Mouse (Mus musculus) stomach, postnatal 0 days (tissue): Measurements from ENCODE around the gene Acsm2. TPM values are rescaled to one million over a fixed set of nuclear protein-coding genes. Genes with fewer than 3 reads are reported as not detected.

Experiments
- ATAC-seq: fragments of 200-750 bp; cut with Nextera tagmentation; 2 replicates; pipeline ENCODE4 v1.8.0; 2017; ENCODE audit not compliant: low FRiP score, low TSS enrichment
- DNase-seq: peaks from one replicate; pipeline ENCODE4 v3.0.0-alpha.2; 2016; ENCODE audit warnings: low spot score
- H3K27ac ChIP-seq: fragments of 300-500 bp; sonication (generic); replicated peaks from 2 replicates; pipeline ENCODE4 v1.5.1; 2014; ENCODE audit warnings: mild to moderate bottlenecking, control low read depth
- H3K27me3 ChIP-seq: fragments of 300-500 bp; sonication (generic); 2 replicates; pipeline ENCODE4 v1.6.1; 2014; ENCODE audit warnings: low read length; ENCODE audit not compliant: control insufficient read depth, insufficient read depth
- H3K36me3 ChIP-seq: fragments of 300-500 bp; sonication (generic); 2 replicates; pipeline ENCODE4 v1.6.1; 2014; ENCODE audit warnings: low read length, mixed read lengths; ENCODE audit not compliant: control insufficient read depth, insufficient read depth
- H3K4me1 ChIP-seq: fragments of 300-500 bp; sonication (generic); replicated peaks from 2 replicates; pipeline ENCODE4 v1.6.1; 2014; ENCODE audit warnings: antibody characterized with exemption; ENCODE audit not compliant: control insufficient read depth, insufficient read depth
- H3K4me2 ChIP-seq: fragments of 300-500 bp; sonication (generic); replicated peaks from 2 replicates; pipeline ENCODE4 v1.6.1; 2014; ENCODE audit warnings: low read depth, mild to moderate bottlenecking, control low read depth, moderate library complexity
- H3K4me3 ChIP-seq: fragments of 300-500 bp; sonication (generic); 2 replicates; pipeline ENCODE4 v1.5.1; 2014; ENCODE audit warnings: low read depth, low read length, control low read depth
- H3K9ac ChIP-seq: fragments of 300-500 bp; sonication (generic); 2 replicates; pipeline ENCODE4 v1.6.1; 2014; ENCODE audit warnings: mild to moderate bottlenecking, low read length, control low read depth, mixed read lengths
- H3K9me3 ChIP-seq: fragments of 300-500 bp; sonication (generic); 2 replicates; pipeline ENCODE4 v1.6.1; 2016; ENCODE audit warnings: low read length; ENCODE audit not compliant: control insufficient read depth
- CTCF ChIP-seq: IDR thresholded peaks from 2 replicates; pipeline ENCODE4 v1.5.1; 2016; ENCODE audit warnings: antibody characterized with exemption, low read depth, mild to moderate bottlenecking, moderate library complexity
- EP300 ChIP-seq: optimal IDR thresholded peaks from 2 replicates; pipeline ENCODE3; 2016; ENCODE audit warnings: antibody characterized with exemption
- whole genome bisulfite sequencing: fragments of 180-500 bp; shearing (Covaris S2); extraction: QIAGEN DNeasy Blood & Tissue Kit; methylation state at CpG from one replicate; pipeline ENCODE4 v1.1.7; 2014; 5-methylcytosine and 5-hydroxymethylcytosine counted together
- polyA plus RNA-seq: library from polyadenylated mRNA; unstranded; fragments of >200 nt; fragmentation: Nextera tagmentation; extraction: Ambion mirVana; gene quantifications from 2 replicates; pipeline ENCODE4 v1.2.1, GENCODE M21; 2015

The Acsm2 gene
- polyA plus RNA-seq, 1 experiment from 2014 or later = not detected

DNA sequence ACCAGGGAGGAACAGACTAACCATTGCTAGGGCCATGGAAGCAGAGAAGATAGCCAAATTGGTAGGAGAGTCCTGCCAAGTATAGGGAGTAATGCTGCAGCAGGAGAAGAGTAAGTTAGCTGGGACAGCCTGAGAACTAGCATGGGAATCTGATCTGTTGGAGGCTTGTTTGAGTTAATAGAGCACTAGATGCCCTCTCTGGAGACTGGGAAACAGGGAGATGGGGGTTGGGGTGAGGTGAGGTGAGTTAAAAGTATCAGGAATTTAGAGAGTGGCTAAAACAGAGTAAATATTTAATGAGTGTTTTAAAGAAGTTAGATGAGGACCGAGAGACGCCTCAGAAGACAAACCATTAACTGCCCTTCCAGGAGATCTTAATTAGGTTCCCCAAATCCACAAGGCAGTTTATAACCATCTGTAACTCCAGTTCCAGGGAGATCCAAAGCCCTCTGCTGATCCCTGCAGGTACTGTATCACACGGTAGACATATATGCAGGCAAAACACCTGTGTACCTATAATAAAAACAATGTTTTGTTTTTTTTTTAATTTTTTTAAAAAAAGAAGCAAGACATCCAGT lies 40.5 kb downstream of the Acsm2 start:
- no peaks in the 10 kb centered on the region for H3K9me3 ChIP-seq
- WGBS = 49% methylated on average over 3 of the region's 3 CpGs
- H3K4me1 ChIP-seq = no peaks in the 10 kb centered on the region
- H3K27me3 ChIP-seq = no peaks in the 10 kb centered on the region; the same call in 1 of the 2 replicates
- no peaks in the 10 kb centered on the region for H3K36me3 ChIP-seq
- H3K4me2 ChIP-seq = no peak overlapping the region
- no peak for DNase-seq
- H3K27ac ChIP-seq = no peak overlapping the region
- ATAC-seq = no peak
- no peak overlapping the region for H3K9ac ChIP-seq
- no peak for TF ChIP-seq CTCF
- no peak for TF ChIP-seq EP300
- no peak overlapping the region for H3K4me3 ChIP-seq

GRCm38 (mm10) chr7:119595306-119595705 lies 41.2 kb downstream of the Acsm2 start:
- TF ChIP-seq CTCF (no peak), EP300 (no peak)
- Histone ChIP-seq H3K4me3 (no peak overlapping the region), H3K4me1 (no peaks in the 10 kb centered on the region), H3K9me3 (no peaks in the 10 kb centered on the region), H3K9ac (no peak overlapping the region), H3K36me3 (no peaks in the 10 kb centered on the region), H3K27me3 (no peaks in the 10 kb centered on the region; the same call in 1 of the 2 replicates), H3K4me2 (no peak overlapping the region), H3K27ac (no peak overlapping the region)
- DNase-seq (no peak), ATAC-seq (no peak)
- WGBS = 31% methylated on average over 1 of the region's 1 CpGs

DNA sequence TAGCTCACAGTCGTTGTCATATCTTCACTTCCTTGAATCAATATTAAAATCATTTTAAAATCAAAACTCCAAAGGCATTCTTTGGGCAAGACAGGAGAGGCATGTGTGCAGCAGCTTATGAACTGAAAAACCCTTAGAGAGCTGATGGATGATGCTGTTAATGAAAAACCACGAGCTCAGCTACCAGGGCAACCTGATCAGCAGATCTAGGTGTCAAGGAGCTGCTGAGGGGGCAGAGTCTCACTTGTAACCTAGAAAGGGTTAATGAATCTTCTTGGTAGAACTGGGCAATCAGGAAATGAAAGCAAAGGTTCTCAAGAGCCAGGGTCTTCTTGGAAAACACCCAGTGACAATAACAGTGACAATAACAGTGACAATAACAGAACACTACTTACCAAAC lies 42.4 kb downstream of the Acsm2 start:
- Histone ChIP-seq H3K4me3 (no peak overlapping the region), H3K4me2 (no peak overlapping the region), H3K4me1 (no peaks in the 10 kb centered on the region), H3K27ac (no peak overlapping the region), H3K9me3 (no peaks in the 10 kb centered on the region), H3K36me3 (no peaks in the 10 kb centered on the region), H3K27me3 (no peaks in the 10 kb centered on the region; the same call in 1 of the 2 replicates), H3K9ac (no peak overlapping the region)
- TF ChIP-seq EP300 (no peak), CTCF (no peak)
- ATAC-seq (no peak), DNase-seq (no peak)
- 51% methylated on average over 2 of the region's 2 CpGs for WGBS

DNA sequence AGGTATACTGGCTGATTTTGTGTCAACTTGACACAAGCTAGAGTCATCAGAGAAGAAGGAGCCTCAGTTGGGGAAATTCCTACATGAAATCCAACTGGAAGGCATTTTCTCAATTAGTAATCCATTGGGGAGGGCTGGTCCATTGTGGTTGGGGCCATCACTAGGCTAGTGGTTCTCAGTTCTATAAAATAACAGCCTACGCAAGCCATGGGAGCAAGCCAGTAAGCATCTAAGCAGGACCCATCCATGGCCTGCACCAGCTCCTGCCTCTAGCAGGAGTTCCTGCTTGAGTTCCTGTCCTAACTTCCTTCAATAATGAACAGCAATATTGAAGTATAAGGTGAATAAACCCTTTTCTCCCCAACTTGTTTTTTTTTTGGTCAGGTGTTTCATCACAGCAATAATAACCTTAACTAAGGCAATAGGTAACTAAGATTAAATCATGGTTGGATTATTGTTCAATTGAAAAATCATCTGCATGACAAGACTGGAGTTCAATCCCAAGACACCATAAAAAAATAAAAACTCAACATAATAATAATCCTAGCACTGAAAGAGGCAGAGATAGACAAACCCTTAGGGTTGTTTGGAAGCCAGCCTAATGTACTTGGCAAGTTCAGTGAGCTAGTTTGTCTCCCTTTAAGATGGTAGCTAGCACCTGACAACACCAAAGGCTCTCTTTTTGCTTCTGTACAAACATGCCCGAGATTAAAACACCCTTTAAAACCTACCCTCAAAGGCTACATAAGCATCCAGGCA lies 47.2 kb downstream of the Acsm2 start:
- Histone ChIP-seq H3K4me1 (no peaks in the 10 kb centered on the region), H3K9ac (no peak overlapping the region), H3K4me2 (no peak overlapping the region), H3K36me3 (no peaks in the 10 kb centered on the region), H3K4me3 (no peak overlapping the region), H3K27me3 (no peaks in the 10 kb centered on the region), H3K27ac (no peak overlapping the region), H3K9me3 (no peaks in the 10 kb centered on the region)
- ATAC-seq = no peak
- TF ChIP-seq CTCF (no peak), EP300 (no peak)
- 75% methylated on average over 2 of the region's 2 CpGs for WGBS
- DNase-seq = no peak

DNA sequence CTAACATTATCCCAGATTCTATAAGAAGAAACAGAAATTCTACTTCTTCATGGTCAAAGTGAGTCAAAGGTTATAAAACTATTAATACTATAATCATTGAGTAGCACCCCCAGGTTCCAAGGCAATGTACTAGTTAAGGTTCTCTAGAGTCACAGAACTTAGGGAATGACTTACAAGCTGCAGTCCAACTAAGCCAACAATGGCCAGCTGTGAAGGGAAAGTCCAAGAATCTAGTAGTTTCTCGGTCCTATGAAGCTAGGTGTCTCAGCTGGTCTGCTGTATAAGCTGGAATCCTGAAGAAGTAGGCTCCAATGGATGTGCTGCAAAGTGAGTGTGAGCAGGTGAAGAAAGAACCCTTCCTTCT lies 47.8 kb downstream of the Acsm2 start:
- no peak overlapping the region for H3K4me3 ChIP-seq
- no peaks in the 10 kb centered on the region for H3K9me3 ChIP-seq
- no peak overlapping the region for H3K4me2 ChIP-seq
- H3K27ac ChIP-seq = no peak overlapping the region
- H3K36me3 ChIP-seq = no peaks in the 10 kb centered on the region
- DNase-seq = no peak
- TF ChIP-seq CTCF (no peak), EP300 (no peak)
- no peak overlapping the region for H3K9ac ChIP-seq
- H3K4me1 ChIP-seq = no peaks in the 10 kb centered on the region
- ATAC-seq = no peak
- no peaks in the 10 kb centered on the region for H3K27me3 ChIP-seq
- 69% methylated on average over 1 of the region's 1 CpGs for WGBS

DNA sequence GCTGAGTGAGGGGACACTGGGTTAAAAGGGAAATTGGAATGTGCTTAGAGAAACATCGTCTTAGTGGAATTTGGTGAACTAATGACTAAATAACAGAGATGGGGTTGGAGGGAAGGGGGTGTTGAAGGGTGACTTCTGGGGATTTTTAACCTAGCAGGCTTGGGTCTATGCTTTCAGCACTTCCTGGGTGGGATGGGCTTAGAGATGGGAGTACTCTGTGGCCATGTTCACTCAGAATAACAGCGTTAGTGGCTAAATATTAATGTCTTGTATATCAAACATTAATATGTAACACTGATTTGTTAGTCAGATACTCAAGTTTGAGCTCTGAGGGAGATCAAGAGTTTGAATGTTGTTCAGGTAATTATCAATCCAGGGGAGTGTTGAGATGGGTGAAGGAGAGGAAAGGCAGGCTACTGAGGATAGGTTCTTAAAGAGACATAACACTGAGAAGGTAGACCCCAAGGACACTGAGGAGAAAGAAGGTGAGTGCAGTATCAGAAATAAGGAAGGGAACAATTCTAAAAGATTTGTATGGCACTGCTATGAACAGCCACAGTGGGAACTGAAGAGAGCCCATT lies 50.9 kb downstream of the Acsm2 start:
- Histone ChIP-seq H3K9ac (no peak overlapping the region), H3K27me3 (no peaks in the 10 kb centered on the region), H3K27ac (no peak overlapping the region), H3K4me2 (no peak overlapping the region), H3K36me3 (no peaks in the 10 kb centered on the region), H3K9me3 (no peaks in the 10 kb centered on the region), H3K4me3 (no peak overlapping the region), H3K4me1 (no peaks in the 10 kb centered on the region)
- ATAC-seq = no peak
- DNase-seq = no peak
- WGBS = 61% methylated on average over 2 of the region's 2 CpGs
- TF ChIP-seq CTCF (no peak), EP300 (no peak)
